Mouse (Mus musculus): ENCODE data around the gene Rapgefl1.
"Not testable (repeated sequence)": the region's sequence is repeated elsewhere in the genome, so short reads cannot be mapped to it uniquely, and the experiment has no call there.

Rapgefl1 gene

DNA sequence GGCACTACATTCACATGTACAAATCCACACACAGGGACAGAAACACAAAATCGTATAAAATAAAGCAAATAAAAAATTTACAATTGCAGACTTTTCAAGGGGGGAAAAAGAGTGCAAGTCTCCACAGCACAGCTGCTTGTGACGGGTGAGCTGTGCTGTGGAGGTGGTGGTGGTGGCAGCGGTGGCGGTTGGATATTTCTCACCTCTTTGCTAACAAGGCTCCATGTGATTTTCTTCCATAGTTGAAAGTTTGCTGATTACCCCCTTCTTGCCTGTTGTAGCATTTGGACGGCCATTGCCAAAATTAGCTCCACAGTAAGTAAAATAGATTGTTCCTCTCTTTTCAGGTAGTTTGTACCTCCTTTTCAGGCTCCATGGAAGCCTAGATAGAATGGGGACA lies 32.0 kb upstream of the Rapgefl1 start, which contains the start of gene Casc3:
Gene Casc3, plus strand, starts transcription at position 301 of the 400 bp plus-strand sequence.
- 0 out of 2 replicates have a peak within 1 kb of the TSS, but pooled peaks have one; percentile 0 for H3K4me3 ChIP-seq (replicated peaks; ENCODE audit: low read length)
- TF ChIP-seq CTCF (conservative IDR thresholded peaks at IDR 0.05; ENCODE audit: low read length) (no peak), NANOG (IDR thresholded peaks at IDR 0.05; ENCODE audit: borderline replicate concordance, low read length) (no peak), POU5F1 (IDR thresholded peaks at IDR 0.05; ENCODE audit: borderline replicate concordance, low read length) (no peak)
- no peaks in the 10 kb centered on the region for H3K4me1 ChIP-seq (replicated peaks; ENCODE audit: low read depth, low read length)
- H3K27me3 ChIP-seq (ENCODE audit: insufficient read depth, low read length), result no peaks in the 10 kb centered on the region
- H3K9me3 ChIP-seq (ENCODE audit: low read length), result peaks cover 96% of the 10 kb centered on the region
- peaks cover 85% of the 10 kb centered on the region for H3K36me3 ChIP-seq (ENCODE audit: insufficient read depth, low read length)

- TF ChIP-seq NANOG (IDR thresholded peaks at IDR 0.05; ENCODE audit: borderline replicate concordance, low read length) (no peak), CTCF (conservative IDR thresholded peaks at IDR 0.05; ENCODE audit: low read length) (no peak), POU5F1 (IDR thresholded peaks at IDR 0.05; ENCODE audit: borderline replicate concordance, low read length) (no peak)
- H3K4me1 ChIP-seq (replicated peaks; ENCODE audit: low read depth, low read length), result peaks cover 22% of the 10 kb centered on the region
- H3K9me3 ChIP-seq (ENCODE audit: low read length), result peaks cover 60% of the 10 kb centered on the region
- no peaks in the 10 kb centered on the region for H3K27me3 ChIP-seq (ENCODE audit: insufficient read depth, low read length)
- no peak overlapping the region for H3K4me3 ChIP-seq (replicated peaks; ENCODE audit: low read length)
- H3K36me3 ChIP-seq (ENCODE audit: insufficient read depth, low read length), result peaks cover 70% of the 10 kb centered on the region
Measured at GRCm38 (mm10) chr11:98808417-98808816, 28.2 kb upstream of the Rapgefl1 start.

DNA sequence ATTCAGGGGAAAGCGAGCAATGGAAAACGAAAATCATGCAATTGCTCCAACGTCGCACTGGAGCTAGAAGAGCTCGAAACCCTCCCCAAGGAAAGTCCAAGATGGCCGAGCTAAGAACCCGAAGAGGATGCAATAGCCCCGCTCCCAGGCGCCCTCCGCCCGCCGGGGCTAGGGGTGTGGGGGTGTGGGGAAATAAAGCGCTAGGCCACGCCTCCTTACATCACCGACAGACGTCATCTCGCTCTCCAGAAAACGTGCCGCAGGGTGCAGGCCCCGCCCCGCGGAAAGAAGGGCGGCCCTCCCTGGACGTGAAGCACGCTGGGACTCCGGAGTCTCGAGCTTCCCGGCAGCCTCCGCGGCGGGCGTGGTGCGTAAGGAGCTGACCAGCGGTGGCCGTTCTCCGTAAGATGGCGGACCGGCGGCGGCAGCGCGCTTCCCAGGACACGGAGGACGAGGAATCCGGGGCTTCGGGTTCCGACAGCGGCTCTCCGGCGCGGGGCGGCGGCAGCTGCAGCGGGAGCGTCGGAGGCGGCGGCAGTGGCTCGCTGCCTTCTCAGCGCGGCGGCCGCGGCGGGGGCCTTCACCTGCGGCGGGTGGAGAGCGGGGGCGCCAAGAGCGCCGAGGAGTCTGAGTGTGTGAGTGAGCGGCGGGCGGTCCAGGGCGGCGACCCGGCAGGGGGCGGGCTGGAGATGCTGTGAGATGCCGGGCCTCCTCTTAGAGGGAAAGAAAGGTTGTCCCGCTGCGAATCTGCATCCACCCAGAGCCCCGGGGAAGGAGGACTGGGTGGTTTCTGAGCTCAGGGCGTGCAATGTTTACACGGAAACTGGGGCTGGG lies 26.9 kb upstream of the Rapgefl1 start:
- TF ChIP-seq CTCF (conservative IDR thresholded peaks at IDR 0.05; ENCODE audit: low read length), result no peak
- TF ChIP-seq NANOG (IDR thresholded peaks at IDR 0.05; ENCODE audit: borderline replicate concordance, low read length), result no peak
- Histone ChIP-seq H3K27me3 (ENCODE audit: insufficient read depth, low read length) (no peaks in the 10 kb centered on the region), H3K36me3 (ENCODE audit: insufficient read depth, low read length) (peaks cover 66% of the 10 kb centered on the region), H3K4me3 (replicated peaks; ENCODE audit: low read length) (peak overlapping the region; percentile 89), H3K9me3 (ENCODE audit: low read length) (peaks cover 48% of the 10 kb centered on the region), H3K4me1 (replicated peaks; ENCODE audit: low read depth, low read length) (peaks cover 22% of the 10 kb centered on the region)

GRCm38 (mm10) chr11:98810686-98811085 lies 25.9 kb upstream of the Rapgefl1 start:
- H3K9me3 ChIP-seq (ENCODE audit: low read length), result peaks cover 38% of the 10 kb centered on the region
- peaks cover 22% of the 10 kb centered on the region for H3K4me1 ChIP-seq (replicated peaks; ENCODE audit: low read depth, low read length)
- peak overlapping the region; percentile 89 for H3K4me3 ChIP-seq (replicated peaks; ENCODE audit: low read length)
- peaks cover 63% of the 10 kb centered on the region for H3K36me3 ChIP-seq (ENCODE audit: insufficient read depth, low read length)
- TF ChIP-seq NANOG (IDR thresholded peaks at IDR 0.05; ENCODE audit: borderline replicate concordance, low read length), result no peak
- no peak for TF ChIP-seq CTCF (conservative IDR thresholded peaks at IDR 0.05; ENCODE audit: low read length)
- TF ChIP-seq POU5F1 (IDR thresholded peaks at IDR 0.05; ENCODE audit: borderline replicate concordance, low read length), result no peak
- no peaks in the 10 kb centered on the region for H3K27me3 ChIP-seq (ENCODE audit: insufficient read depth, low read length)

DNA sequence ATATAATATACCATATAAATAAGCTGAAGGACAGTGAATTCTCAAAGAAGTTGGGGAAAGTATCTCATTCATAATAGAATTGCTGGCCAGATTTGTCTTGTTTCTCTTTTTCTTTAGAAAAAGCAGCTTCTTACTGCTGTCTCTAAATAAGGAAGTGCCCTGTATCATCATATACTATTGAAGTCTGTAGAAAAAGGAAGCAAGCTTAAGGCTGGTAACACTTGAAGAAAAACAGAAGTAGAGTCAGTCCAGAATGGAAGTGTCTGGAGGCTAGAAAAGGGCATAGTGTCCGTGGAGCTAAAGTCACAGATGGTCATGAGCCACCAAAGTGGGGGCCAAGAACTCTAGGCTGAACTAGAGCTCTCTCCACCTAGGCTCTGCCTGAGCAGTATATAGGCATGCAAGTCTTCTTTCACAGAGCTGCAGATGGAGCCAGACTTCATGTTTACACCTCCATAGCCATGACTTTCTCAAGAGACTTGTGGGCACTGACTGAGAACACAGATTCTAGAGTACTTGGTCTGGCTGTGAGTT lies 19.8 kb upstream of the Rapgefl1 start:
- Histone ChIP-seq H3K4me3 (replicated peaks; ENCODE audit: low read length) (no peak overlapping the region), H3K4me1 (replicated peaks; ENCODE audit: low read depth, low read length) (peaks cover 16% of the 10 kb centered on the region), H3K36me3 (ENCODE audit: insufficient read depth, low read length) (peaks cover 82% of the 10 kb centered on the region), H3K27me3 (ENCODE audit: insufficient read depth, low read length) (no peaks in the 10 kb centered on the region), H3K9me3 (ENCODE audit: low read length) (no peaks in the 10 kb centered on the region)
- TF ChIP-seq POU5F1 (IDR thresholded peaks at IDR 0.05; ENCODE audit: borderline replicate concordance, low read length), result no peak
- no peak for TF ChIP-seq CTCF (conservative IDR thresholded peaks at IDR 0.05; ENCODE audit: low read length)
- no peak for TF ChIP-seq NANOG (IDR thresholded peaks at IDR 0.05; ENCODE audit: borderline replicate concordance, low read length)

DNA sequence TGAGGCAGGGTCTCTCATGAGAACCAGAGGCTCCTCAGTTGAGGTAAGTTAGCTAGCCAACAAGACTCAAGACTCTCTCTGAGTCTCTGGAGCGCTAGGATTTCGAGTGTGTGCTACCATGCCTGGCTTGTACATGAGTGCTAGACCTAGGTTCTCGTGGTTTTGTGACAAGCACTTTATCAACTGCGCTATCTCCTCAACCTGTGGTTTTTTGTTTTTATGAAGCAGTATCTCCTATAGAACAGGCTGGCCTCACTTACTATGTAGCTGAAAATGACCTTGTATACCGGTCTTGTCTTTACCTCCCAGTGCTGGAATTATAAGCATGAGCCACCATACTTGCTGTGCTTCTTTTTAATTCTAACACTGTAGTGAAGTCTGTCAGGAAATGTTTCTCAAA lies 15.6 kb upstream of the Rapgefl1 start:
- peaks cover 15% of the 10 kb centered on the region for H3K4me1 ChIP-seq (replicated peaks; ENCODE audit: low read depth, low read length)
- H3K27me3 ChIP-seq (ENCODE audit: insufficient read depth, low read length), result no peaks in the 10 kb centered on the region
- H3K36me3 ChIP-seq (ENCODE audit: insufficient read depth, low read length), result peaks cover 90% of the 10 kb centered on the region
- no peak for TF ChIP-seq POU5F1 (IDR thresholded peaks at IDR 0.05; ENCODE audit: borderline replicate concordance, low read length)
- no peak for TF ChIP-seq CTCF (conservative IDR thresholded peaks at IDR 0.05; ENCODE audit: low read length)
- TF ChIP-seq NANOG (IDR thresholded peaks at IDR 0.05; ENCODE audit: borderline replicate concordance, low read length), result no peak
- H3K9me3 ChIP-seq (ENCODE audit: low read length), result no peaks in the 10 kb centered on the region
- no peak overlapping the region for H3K4me3 ChIP-seq (replicated peaks; ENCODE audit: low read length)

DNA sequence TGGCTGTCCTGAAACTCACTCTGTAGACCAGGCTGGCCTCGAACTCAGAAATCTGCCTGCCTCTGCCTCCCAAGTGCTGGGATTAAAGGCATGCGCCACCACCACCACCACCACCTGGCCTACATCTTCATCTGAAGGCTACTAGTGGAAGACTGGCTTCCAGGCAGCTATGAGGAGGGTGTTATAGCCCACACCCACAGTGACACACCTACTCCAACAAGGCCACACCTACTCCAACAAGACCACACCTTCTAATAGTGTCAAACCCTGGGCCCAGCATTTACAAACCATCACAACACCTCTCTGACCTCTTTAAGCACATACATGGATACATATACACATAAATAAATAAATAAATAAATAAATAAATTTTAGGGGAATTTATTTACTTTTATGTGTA lies 10.5 kb upstream of the Rapgefl1 start:
- peaks cover 35% of the 10 kb centered on the region for H3K4me1 ChIP-seq (replicated peaks; ENCODE audit: low read depth, low read length)
- peaks cover 85% of the 10 kb centered on the region for H3K36me3 ChIP-seq (ENCODE audit: insufficient read depth, low read length)
- not testable (repeated sequence) for H3K4me3 ChIP-seq (replicated peaks; ENCODE audit: low read length); H3K9me3 ChIP-seq (ENCODE audit: low read length); H3K27me3 ChIP-seq (ENCODE audit: insufficient read depth, low read length)

DNA sequence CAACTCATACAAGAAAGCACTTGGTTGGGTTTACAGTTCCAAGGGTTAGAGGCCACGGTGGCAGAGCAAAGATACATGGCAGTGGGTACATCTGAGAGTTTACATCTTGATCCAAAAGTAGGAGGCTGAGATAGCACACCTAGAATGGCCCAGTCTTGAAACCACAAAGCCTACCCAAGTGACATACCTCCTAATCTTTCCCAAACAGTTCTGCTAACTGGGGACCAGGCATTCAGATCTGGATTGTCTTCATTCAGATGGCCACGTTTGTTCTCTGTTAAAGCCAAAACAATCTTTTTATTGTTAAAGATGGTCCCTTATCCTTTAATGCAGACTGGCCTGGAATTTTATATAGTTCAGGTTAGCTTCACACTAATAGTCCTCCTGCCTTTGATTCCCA lies 8.7 kb upstream of the Rapgefl1 start:
- no peaks in the 10 kb centered on the region for H3K9me3 ChIP-seq (ENCODE audit: low read length)
- H3K4me1 ChIP-seq (replicated peaks; ENCODE audit: low read depth, low read length), result peaks cover 29% of the 10 kb centered on the region
- no peaks in the 10 kb centered on the region for H3K27me3 ChIP-seq (ENCODE audit: insufficient read depth, low read length)
- no peak overlapping the region for H3K4me3 ChIP-seq (replicated peaks; ENCODE audit: low read length)
- TF ChIP-seq CTCF (conservative IDR thresholded peaks at IDR 0.05; ENCODE audit: low read length) (no peak), NANOG (IDR thresholded peaks at IDR 0.05; ENCODE audit: borderline replicate concordance, low read length) (no peak), POU5F1 (IDR thresholded peaks at IDR 0.05; ENCODE audit: borderline replicate concordance, low read length) (no peak)
- peaks cover 85% of the 10 kb centered on the region for H3K36me3 ChIP-seq (ENCODE audit: insufficient read depth, low read length)
